Mouse (Mus musculus) embryo, embryonic 11.5 days (tissue): ENCODE measurements around the gene Psmc5.

Source experiments
- DNase-seq: peaks from one replicate; pipeline ENCODE4 v3.0.0-alpha.2; 2012; ENCODE audit warnings: low read depth, low spot score

Psmc5 gene

DNA sequence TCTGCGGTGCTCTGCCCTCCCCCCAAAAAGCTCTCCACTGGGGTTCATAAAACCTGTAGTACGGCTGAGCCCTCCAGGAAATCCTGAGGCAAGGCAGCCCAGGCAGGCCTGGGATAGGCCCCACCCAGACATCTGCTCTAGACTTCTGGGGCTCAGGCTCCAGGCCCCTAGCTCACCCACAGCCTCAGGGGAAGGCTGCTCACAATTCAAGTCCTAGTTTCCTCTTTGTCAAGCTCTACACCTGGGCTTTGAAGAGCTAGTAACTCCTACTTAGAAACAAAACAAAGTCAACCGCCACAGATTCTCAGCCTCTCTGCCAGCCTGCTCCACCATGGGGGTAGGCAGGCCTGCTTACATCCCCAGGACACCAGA, 13.1 kb downstream of the Psmc5 start:
- DNase-seq = no peak

- DNase-seq = no peak
Observed at GRCm38 (mm10) chr11:106271131-106271793, 15.3 kb downstream of the Psmc5 start.

DNA sequence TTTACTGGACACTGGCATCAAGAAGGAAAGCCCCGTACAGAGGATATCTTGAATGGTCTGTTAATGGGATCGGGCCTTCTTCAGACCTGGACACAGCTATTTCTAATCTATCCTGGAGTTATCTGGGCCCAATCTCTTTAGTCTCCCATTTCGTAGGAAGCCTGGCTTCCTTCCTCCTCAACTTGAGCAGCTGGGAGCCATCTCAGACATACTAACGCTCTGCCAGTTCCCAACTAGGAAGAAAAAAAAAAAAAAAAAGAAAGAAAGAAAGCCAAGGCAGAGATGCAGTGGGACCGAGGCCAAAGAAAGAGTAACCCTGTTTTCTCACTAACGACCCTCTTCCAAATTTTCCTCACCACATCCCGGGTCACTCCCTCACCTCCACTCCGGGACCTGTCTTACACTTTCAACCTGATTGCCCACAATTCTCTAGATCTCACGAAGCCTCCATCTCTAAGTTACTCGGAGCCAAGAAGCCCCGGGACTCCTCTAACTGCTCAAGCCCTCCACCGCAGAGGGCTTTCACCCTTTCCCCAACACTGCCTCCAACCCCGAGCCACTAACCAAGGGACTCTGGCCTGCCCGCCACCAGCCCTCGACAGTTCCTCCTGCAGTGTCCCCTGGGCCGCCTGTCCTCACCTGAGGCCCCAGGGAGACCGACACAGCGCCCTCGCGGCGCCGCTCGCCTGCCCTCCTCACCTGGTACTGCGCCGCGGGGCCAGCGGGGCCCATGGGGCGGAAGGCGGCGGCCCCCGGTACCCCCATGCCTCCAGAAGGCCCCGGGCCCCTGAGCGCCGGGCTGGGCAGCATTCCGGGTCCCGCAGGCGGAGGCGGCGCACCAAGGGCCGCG, 16.1 kb downstream of the Psmc5 start:
- no peak for DNase-seq

GRCm38 (mm10) chr11:106272644-106273310, 16.8 kb downstream of the Psmc5 start, which contains the start of gene Smarcd2:
Smarcd2 (minus strand) TSS chr11:106272972.
- DNase-seq = peak; percentile 98

GRCm38 (mm10) chr11:106273311-106273684, 17.3 kb downstream of the Psmc5 start:
- no peak for DNase-seq

- no peak for DNase-seq
Observed at GRCm38 (mm10) chr11:106273811-106274210, 17.9 kb downstream of the Psmc5 start.

GRCm38 (mm10) chr11:106274374-106274773, 18.4 kb downstream of the Psmc5 start:
- no peak for DNase-seq

DNA sequence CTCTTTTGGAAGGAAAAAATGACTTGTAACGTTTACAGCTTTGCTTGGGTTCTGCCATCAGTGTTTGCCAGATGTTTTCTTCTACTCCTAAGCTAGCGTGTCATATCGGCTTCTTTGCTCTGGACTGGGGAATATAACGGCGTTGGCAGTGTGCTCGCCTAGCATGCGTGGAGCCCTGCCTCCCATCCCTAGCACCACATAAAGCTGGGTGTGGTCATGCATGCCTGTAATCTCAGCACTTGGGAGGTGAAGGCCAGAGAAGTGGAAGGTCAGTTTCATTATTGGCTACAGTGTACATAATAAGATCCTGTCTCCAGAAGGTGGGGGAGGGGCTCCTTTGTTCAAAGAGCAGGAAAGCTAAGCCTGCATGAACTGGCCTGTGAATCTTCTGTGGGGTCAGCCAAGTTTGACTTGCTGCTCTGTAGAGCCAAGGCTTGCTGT, 19.0 kb downstream of the Psmc5 start:
- DNase-seq = no peak

- DNase-seq = peak; percentile 88
Observed at GRCm38 (mm10) chr11:106276454-106276853, 20.5 kb downstream of the Psmc5 start, which contains the start of gene Tcam1. Tcam1 (plus strand) TSS chr11:106276672.

- no peak for DNase-seq
Observed at GRCm38 (mm10) chr11:106282452-106282851, 26.5 kb downstream of the Psmc5 start.

GRCm38 (mm10) chr11:106283371-106283770, 27.4 kb downstream of the Psmc5 start:
- no peak for DNase-seq

GRCm38 (mm10) chr11:106284126-106284525, 28.2 kb downstream of the Psmc5 start:
- no peak for DNase-seq

GRCm38 (mm10) chr11:106286206-106286605, 30.3 kb downstream of the Psmc5 start:
- no peak for DNase-seq

DNA sequence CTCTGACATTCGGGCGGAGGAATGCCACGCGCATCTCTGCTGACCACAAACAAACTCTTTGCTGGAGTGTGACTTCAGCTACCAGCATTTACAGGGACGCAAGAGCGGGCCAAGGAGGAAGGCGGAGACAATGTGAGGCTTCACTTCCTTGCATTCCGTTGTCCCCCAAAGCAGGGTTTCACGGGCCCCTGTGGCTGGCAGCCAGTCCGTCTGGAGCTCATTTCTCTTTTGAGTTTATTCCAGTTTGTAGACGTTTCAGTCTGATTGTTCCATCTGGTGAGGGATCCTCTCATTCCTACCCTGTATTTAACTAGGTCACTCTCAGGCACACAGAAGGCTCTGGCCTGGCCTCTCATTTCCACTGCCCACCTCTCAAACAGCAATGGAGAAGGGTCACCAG, 31.0 kb downstream of the Psmc5 start:
- DNase-seq = no peak

- no peak for DNase-seq
Observed at GRCm38 (mm10) chr11:106289369-106289768, 33.4 kb downstream of the Psmc5 start.

DNA sequence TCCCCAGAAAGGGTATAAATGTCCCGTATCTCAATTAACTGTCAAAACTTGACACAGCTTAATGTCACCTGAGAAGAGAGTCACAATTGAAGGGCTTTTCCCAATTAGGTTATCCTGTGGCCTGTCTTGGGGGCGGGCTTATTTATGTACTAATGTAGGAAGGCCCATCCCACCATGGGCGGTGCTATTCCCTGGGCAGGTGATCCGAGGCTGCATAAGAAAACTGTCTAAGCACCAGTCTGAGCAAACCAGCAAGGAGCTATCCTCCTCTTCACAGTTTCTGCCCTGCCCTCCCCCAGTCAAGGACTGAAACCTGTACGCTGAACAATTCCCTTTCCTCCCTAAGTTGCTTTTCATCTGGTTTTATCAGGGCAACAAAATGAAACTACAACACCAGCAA, 34.4 kb downstream of the Psmc5 start:
- no peak for DNase-seq

DNA sequence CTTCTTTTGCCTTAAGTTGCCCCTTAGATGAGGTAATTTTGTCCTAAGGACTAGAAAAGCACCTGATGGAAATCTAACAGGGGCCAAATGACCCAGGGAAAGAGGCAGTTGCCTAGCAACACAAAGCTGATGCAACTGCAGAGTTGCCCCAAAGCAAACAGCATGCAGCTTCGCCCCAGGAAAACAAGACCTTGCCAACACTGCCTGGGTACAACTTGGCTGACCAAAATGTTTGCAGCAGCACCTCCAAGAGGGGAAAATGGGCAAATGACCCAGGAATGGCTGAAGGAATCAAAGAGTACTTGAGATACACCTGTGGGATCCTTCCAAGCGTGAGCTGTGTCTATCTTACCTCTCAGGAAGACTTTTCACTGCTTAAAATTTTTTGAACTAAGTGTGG, 35.9 kb downstream of the Psmc5 start:
- DNase-seq = no peak

GRCm38 (mm10) chr11:106301765-106302164, 45.8 kb downstream of the Psmc5 start, which contains the start of gene Gh:
Gh (minus strand) TSS chr11:106301865.
- DNase-seq = no peak

GRCm38 (mm10) chr11:106302634-106303033, 46.7 kb downstream of the Psmc5 start:
- peak; percentile 49 for DNase-seq

- DNase-seq = no peak
Observed at GRCm38 (mm10) chr11:106305348-106306064, 49.6 kb downstream of the Psmc5 start.

DNA sequence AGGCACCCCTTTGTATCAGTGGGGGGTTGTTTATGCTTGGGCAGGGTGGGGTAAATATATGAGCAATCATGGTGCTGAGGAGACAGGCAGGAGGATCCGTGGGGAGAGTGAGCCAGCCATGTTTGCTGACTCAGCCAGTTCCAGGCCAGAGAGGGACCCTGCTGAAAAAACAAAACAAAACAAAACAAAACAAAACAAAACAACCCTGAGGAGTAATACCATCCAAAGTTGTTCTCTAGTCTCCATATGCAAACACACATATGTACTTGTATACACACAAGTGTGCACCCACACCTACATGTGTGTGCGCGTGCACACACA, 50.1 kb downstream of the Psmc5 start:
- DNase-seq = no peak

- no peak for DNase-seq
Observed at GRCm38 (mm10) chr11:106306758-106307157, 50.8 kb downstream of the Psmc5 start.
